Mouse (Mus musculus) ES-E14 (cell line): ENCODE measurements around the gene Syngap1. TPM values are rescaled to one million over a fixed set of nuclear protein-coding genes. Genes with fewer than 3 reads are reported as not detected.

Source experiments
- DNase-seq: peaks from one replicate; pipeline ENCODE4 v3.0.0-alpha.2; 2013; ENCODE audit warnings: low read depth, low spot score
- H3K27ac ChIP-seq: 2 replicates; pipeline ENCODE4 v1.5.1; 2012; ENCODE audit warnings: low read depth, mild to moderate bottlenecking, low read length, moderate library complexity, mixed read lengths; ENCODE audit not compliant: poor library complexity, insufficient read depth, severe bottlenecking
- H3K36me3 ChIP-seq: 2 replicates; pipeline ENCODE4 v1.6.1; 2012; ENCODE audit warnings: mild to moderate bottlenecking, low read length, moderate library complexity, mixed read lengths; ENCODE audit not compliant: control insufficient read depth, poor library complexity, insufficient read depth, severe bottlenecking
- H3K4me1 ChIP-seq, 2 experiments: fragments of 150-350 bp in 1 of 2; sonication (generic) in 1 of 2; 2 replicates each; pipeline ENCODE4 v1.6.1; 2012; ENCODE audit warnings: low read length in 2 of 2, mild to moderate bottlenecking in 1 of 2, mixed read lengths in 1 of 2; ENCODE audit not compliant: control insufficient read depth in 2 of 2, insufficient read depth in 2 of 2, poor library complexity in 1 of 2
- H3K4me3 ChIP-seq, 2 experiments: fragments of 150-350 bp in 1 of 2; sonication (generic) in 1 of 2; 2 replicates each; pipeline ENCODE4 v1.5.1; 2012; ENCODE audit warnings: low read length in 2 of 2, low read depth in 1 of 2, mild to moderate bottlenecking in 1 of 2, mixed read lengths in 1 of 2; ENCODE audit not compliant: insufficient read depth in 1 of 2, poor library complexity in 1 of 2, severe bottlenecking in 1 of 2
- H3K9ac ChIP-seq: 2 replicates; pipeline ENCODE4 v1.6.1; 2012; ENCODE audit warnings: low read depth, mild to moderate bottlenecking, low read length, mixed read lengths; ENCODE audit not compliant: poor library complexity, insufficient read depth, severe bottlenecking
- H3K9me3 ChIP-seq: fragments of 150-350 bp; sonication (generic); 2 replicates; pipeline ENCODE4 v1.6.1; 2012; ENCODE audit warnings: low read depth, mild to moderate bottlenecking, low read length; ENCODE audit not compliant: control insufficient read depth, insufficient read depth
- CHD2 ChIP-seq: IDR thresholded peaks from 2 replicates; pipeline ENCODE4 v1.6.1; 2014; ENCODE audit warnings: mild to moderate bottlenecking, low read depth, low read length, inconsistent platforms
- HCFC1 ChIP-seq: IDR thresholded peaks from 2 replicates; pipeline ENCODE4 v1.6.1; 2012; ENCODE audit warnings: low read length, inconsistent platforms, borderline replicate concordance; ENCODE audit not compliant: insufficient read depth
- MAFK ChIP-seq: IDR thresholded peaks from 2 replicates; pipeline ENCODE4 v1.6.1; 2014; ENCODE audit warnings: mild to moderate bottlenecking, low read depth, low read length, inconsistent platforms; ENCODE audit not compliant: insufficient read depth
- ZC3H11A ChIP-seq: IDR thresholded peaks from 2 replicates; pipeline ENCODE4 v1.6.1; 2012; ENCODE audit warnings: low read depth, mild to moderate bottlenecking, inconsistent platforms, low read length, borderline replicate concordance
- ZNF384 ChIP-seq: IDR thresholded peaks from 2 replicates; pipeline ENCODE4 v1.6.1; 2012; ENCODE audit warnings: low read depth, low read length, inconsistent platforms
- in situ Hi-C, 2 experiments: fragments of 600-800 bp; cut with MboI; formaldehyde crosslinking; loops; one replicate each; pipeline ENCODE4 v1.15.1; 2025; ENCODE audit warnings: low sequenced_read_pairs in 2 of 2, inconsistent platforms in 1 of 2; ENCODE audit not compliant: unreplicated experiment in 2 of 2
- total RNA-seq: library from RNA; depleted of rRNA; stranded (reverse); fragments of 300-350 nt; gene quantifications from 2 replicates; pipeline ENCODE4 v1.2.3, GENCODE M21; 2012

The Syngap1 gene
- total RNA-seq, 1 experiment = 6.6 TPM

GRCm38 (mm10) chr17:26958880-26959279 lies 17.8 kb downstream of the Syngap1 start:
- TF ChIP-seq ZNF384 (no peak), CHD2 (no peak), MAFK (no peak), ZC3H11A (no peak), HCFC1 (no peak)
- H3K9me3 ChIP-seq = no peaks in the 10 kb centered on the region
- H3K4me1 ChIP-seq = peaks cover 2 to 27% of the 10 kb centered on the region in 2 experiments; a peak in 1 of 4 replicates
- in situ Hi-C loops = no loop called here
- no peak overlapping the region for H3K4me3 ChIP-seq
- H3K36me3 ChIP-seq = peaks cover 42% of the 10 kb centered on the region
- no peak for DNase-seq
- H3K9ac ChIP-seq = no peak overlapping the region
- H3K27ac ChIP-seq = no peak overlapping the region

GRCm38 (mm10) chr17:26959815-26960214 lies 18.8 kb downstream of the Syngap1 start:
- Histone ChIP-seq H3K4me1 (peaks cover 0 to 28% of the 10 kb centered on the region in 2 experiments; a peak in 1 of 4 replicates), H3K9me3 (no peaks in the 10 kb centered on the region), H3K27ac (no peak overlapping the region), H3K36me3 (peaks cover 42% of the 10 kb centered on the region), H3K4me3 (no peak overlapping the region), H3K9ac (no peak overlapping the region)
- in situ Hi-C loops = no loop called here
- no peak for DNase-seq
- TF ChIP-seq HCFC1 (no peak), CHD2 (no peak), MAFK (no peak), ZC3H11A (no peak), ZNF384 (no peak)

GRCm38 (mm10) chr17:26961572-26962240 lies 20.7 kb downstream of the Syngap1 start:
- H3K36me3 ChIP-seq = peaks cover 36% of the 10 kb centered on the region
- H3K9ac ChIP-seq = no peak overlapping the region; the same call in 1 of the 2 replicates
- H3K4me1 ChIP-seq = peaks cover 0 to 28% of the 10 kb centered on the region in 2 experiments; a peak in 1 of 4 replicates
- H3K4me3 ChIP-seq = peak overlapping the region in 1 of 2 experiments; percentile 49; a peak in 2 of 4 replicates
- no peak for DNase-seq
- in situ Hi-C loops = no loop called here
- TF ChIP-seq ZNF384 = no peak
- no peak for TF ChIP-seq CHD2
- TF ChIP-seq MAFK = no peak
- TF ChIP-seq ZC3H11A = no peak
- no peak for TF ChIP-seq HCFC1
- no peaks in the 10 kb centered on the region for H3K9me3 ChIP-seq
- no peak overlapping the region for H3K27ac ChIP-seq

- Histone ChIP-seq H3K4me3 (no peak overlapping the region), H3K9me3 (no peaks in the 10 kb centered on the region), H3K36me3 (peaks cover 12% of the 10 kb centered on the region; the same call in 1 of the 2 replicates), H3K27ac (no peak overlapping the region), H3K9ac (no peak overlapping the region), H3K4me1 (peaks cover 0 to 17% of the 10 kb centered on the region in 2 experiments; a peak in 1 of 4 replicates)
- in situ Hi-C loops = no loop called here
- TF ChIP-seq MAFK (no peak), CHD2 (no peak), ZC3H11A (no peak), HCFC1 (no peak), ZNF384 (no peak)
- DNase-seq = no peak
These were observed 25.9 kb downstream of the Syngap1 start for GRCm38 (mm10) chr17:26966993-26967392.
